Mouse (Mus musculus) spleen, adult 10 weeks (tissue): ENCODE results near the gene Gbp4. TPM values are rescaled to one million over a fixed set of nuclear protein-coding genes. Genes with fewer than 3 reads are reported as not detected.

Source experiments
- polyA plus RNA-seq: library from polyadenylated mRNA; stranded (reverse); fragments of 350-450 nt; fragmentation: Illumina TruSeq; extraction: RNeasy Lipid Tissue Mini Kit (QIAGEN cat#74804); gene quantifications from one replicate; pipeline ENCODE4 v1.2.3, GENCODE M21; 2015; ENCODE audit warnings: low replicate concordance; ENCODE audit not compliant: insufficient read depth

Gbp4 gene
- polyA plus RNA-seq, result 75.9 TPM

GRCm38 (mm10) chr5:105139409-105140088 lies at the start of gene Gbp4, which contains the start of the genes Gbp9 and Gbp8:
Gene Gbp4 (minus strand): TSS chr5:105139586.
Gene Gbp9 (minus strand): TSS chr5:105139539.
Gene Gbp8 (minus strand): TSS chr5:105139540.

Other genes with a start within 250 kb of the Gbp4 start
- gene Abcg3, start 156.9 kb downstream of the Gbp4 start, polyA plus RNA-seq, result 161 TPM
- gene Gbp9, start within 50 bp of the Gbp4 start, polyA plus RNA-seq, result 116 TPM
- 93.1 TPM for gene Gbp8, start within 50 bp of the Gbp4 start, polyA plus RNA-seq
- gene Gbp10, start 99.9 kb upstream of the Gbp4 start, polyA plus RNA-seq, result 4.8 TPM
- not detected for gene Gm43302, start 154.1 kb upstream of the Gbp4 start, polyA plus RNA-seq
- gene Gbp6, start 154.1 kb upstream of the Gbp4 start, polyA plus RNA-seq, result 36.3 TPM